Mouse (Mus musculus) kidney, postnatal 14 days (tissue): ENCODE measurements around the gene Clba1.

Source experiments
- DNase-seq: peaks from one replicate; pipeline ENCODE4 v3.0.0; 2022; ENCODE audit warnings: mixed read lengths

Gene Clba1

DNA sequence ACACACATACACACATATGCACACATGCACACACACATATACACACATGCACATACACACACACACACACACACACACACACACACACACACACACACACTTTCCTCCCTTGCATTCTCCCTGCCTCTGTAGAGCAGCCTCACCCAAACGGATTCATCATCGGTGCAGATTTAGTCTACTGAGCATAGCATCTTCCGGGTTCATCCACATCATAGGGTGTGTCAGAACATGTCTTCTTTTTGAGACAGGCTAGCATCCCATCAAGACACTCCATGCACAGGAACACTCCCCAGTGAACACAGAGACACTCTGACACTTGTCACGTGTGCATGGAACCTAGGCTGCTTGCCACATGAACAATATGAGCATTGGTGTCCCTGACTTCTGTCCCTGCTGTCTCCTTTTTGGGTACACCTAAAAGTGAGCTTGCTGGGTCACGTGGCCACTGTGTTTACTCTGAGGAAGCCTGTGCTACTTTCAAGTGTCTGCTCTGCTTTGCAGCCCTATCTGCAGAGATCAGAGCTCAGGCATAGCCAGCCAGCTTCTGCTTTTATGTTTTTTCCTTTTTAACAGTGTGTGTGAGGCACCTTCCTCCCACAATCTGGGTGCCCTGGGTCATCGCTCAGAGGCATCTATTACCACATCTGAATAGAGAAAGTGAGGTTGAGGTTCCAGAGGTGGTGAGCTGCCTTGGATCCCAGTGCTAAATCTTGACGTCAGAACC, 46.0 kb downstream of the Clba1 start:
- no peak for DNase-seq

DNA sequence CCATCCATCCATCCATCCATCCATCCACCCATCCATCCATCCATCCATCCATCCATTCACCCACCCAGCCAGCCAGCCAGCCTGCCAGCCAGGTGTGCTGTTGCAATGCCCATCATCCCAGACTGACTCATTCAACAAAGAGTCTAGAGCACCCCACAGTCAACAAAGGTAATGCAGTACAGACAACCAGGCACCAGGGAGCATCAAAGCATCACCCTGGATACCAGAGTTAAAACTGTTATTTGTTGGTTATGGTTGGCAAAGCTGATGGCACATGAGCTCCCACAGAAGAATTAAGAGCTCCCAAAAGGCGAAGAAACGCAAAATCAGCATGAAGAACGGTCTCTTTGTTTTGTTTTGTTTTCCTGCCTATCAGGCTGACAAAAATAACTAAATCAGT, 47.6 kb downstream of the Clba1 start:
- no peak for DNase-seq

DNA sequence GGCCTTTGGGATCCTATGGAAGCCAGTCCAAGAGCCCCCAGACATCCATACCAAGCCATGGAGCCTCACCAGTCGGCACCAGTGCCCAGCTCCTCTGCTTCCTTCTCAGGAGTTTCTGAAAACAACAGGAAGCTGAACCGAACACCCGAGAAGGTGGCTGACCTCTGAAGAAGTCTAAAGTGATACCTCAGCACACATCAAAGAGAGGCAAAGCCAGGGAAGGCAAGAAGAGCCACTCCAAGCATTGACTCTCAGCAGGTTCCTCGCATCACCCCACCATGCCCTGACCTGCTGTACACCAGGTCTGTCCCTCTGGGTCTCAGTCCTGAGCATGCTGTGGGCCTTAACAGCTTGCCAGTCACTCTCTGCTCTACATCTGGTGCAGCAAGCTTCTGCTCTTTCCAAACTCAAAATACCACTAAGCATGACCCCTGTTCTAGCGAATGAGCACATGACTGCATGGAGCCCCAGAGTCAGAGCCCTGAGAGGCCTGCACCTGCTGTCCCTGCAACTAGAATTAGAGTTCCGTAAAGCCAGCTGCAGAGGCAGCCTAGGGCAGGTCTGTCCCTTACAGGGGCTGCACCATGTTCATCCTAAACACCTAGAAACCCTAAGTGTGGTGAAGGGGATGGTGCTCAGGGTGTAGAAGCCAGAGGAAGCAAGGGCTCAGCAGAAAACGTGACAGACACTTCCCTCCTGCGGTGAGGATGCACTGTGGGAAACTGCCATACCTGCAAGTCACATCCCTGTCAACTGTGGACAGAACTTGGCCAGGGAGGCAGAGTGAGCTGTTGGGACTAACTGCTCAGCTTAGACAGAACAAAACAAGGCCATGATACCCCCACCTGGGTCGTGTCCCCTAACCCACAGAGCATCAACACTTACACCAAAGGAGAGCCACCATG, 48.5 kb downstream of the Clba1 start:
- no peak for DNase-seq

DNA sequence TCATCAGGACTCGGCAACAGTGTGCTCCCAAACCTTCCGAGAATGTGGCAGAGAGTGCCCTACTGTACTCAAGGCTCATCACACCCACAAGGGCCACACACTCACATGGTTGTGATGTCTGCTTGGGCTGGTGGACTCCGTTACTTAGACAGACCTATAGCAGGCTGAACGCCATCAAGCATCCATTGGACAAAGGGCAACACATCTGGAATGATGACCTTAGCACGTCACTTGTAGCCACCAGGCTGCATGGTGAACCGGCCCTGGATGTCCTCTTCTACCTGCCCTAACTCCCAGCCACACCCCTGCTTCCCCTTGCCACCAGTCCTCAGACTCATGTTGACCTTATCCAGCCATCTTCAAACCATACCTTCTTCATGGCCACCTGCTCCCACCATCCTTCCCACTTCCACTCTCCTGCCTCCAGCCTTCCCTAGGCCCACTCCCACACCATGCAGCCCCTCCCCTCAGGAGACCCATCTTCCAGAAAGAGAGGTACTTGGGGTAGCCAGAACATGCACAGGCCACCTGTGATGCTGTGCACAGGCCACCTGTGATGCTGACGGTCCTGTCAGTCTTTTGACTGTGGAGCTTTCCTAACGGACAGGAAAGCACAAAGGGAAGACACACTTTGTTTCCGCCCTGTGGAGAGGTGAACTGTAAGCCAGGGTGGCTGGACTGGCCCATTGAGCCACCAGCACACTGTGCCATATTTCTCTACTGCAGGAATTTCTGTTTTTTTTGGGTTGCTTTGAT, 50.0 kb downstream of the Clba1 start:
- DNase-seq = no peak

DNA sequence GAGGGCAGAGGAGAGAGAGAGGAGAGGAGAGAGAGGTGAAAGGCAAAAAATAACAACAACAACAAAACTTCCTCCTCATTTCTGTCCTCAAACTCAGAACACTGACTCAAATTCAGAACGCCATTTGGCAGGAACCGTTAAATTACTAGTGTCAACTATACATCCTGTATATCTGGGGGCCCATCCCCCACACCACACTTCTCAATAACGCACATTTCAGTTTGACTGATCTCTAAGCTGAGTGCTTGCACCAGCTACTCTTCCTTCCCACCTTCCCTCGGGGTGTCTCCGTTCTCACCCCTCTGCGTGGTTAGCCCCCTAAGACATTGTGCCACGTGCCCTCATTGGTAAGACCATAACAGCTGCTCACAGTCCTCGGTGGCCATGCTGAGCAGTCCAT, 51.2 kb downstream of the Clba1 start:
- DNase-seq = no peak

DNA sequence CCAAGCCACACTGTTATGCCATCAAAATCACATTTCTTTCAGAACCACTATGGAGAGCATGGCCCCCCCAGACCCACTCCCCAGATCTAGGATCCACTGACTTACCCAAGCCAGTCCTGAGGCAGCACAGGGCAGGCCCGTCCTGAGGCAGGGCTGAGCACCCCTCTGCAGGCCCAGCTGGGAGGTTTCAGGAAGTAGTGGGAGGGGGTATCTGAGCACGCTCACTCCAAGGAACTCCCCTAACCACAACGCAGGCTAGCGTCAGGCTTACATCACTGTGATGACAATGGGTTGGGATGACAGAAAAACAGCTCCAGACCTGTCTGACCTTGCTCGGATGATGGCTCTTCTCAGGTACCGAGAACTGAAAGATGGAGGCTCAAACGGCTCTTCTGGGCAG, 52.0 kb downstream of the Clba1 start:
- DNase-seq = no peak

DNA sequence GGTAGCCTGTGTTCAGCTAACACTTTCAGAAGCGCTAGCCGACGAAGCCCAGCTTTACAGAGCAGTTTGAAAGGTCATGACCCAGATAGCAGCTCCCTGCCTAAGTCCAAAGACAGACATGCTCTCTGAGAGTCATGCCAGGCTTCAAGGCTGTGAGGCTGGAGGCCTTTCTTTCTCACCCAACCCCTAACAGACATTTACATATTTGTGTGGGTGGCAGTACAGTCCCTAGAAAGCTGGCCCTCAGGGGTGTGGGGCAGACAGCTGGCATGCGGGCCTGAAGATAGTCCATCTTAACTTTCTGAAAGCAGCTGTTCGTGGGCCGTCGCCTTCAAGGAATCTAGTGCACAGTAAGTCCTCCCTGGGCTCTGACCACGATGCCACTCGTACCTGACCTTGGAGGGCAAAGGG, 53.2 kb downstream of the Clba1 start:
- no peak for DNase-seq

DNA sequence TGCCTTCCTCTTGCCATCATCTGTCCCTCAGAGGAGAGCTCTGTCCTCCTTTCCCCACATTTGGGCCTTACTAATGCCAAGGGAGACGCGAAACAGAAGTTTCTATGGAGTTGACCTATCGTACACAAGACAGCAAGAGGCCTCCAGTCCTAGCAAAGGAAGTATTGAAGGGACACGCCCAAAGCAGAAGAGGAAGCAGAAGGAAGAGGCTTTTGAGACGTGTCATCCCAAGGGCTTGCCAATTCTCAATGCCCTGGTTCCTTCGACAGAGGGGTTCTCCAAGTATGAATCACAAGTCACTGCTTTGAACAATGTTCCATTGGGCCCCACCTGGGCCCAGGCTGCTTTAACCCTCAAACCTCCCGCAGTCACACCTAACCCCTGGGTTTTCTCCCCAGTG, 56.1 kb downstream of the Clba1 start:
- no peak for DNase-seq
